Mouse (Mus musculus) splenic B cell, adult 2 months (primary cell): ENCODE results near the gene Khdc1a.
"Not testable (repeated sequence)": the region's sequence is repeated elsewhere in the genome, so short reads cannot be mapped to it uniquely, and the experiment has no call there.

Source experiments
- DNase-seq: peaks from one replicate; pipeline ENCODE4 v3.0.0-alpha.2; 2011; ENCODE audit warnings: low read depth, low spot score
- H3K27me3 ChIP-seq: 2 replicates; pipeline ENCODE4 v1.6.1; 2012; ENCODE audit warnings: mild to moderate bottlenecking, low read length, moderate library complexity, mixed read lengths; ENCODE audit not compliant: control insufficient read depth, poor library complexity, insufficient read depth, severe bottlenecking
- H3K36me3 ChIP-seq: 2 replicates; pipeline ENCODE4 v1.6.1; 2012; ENCODE audit warnings: mild to moderate bottlenecking, low read length, moderate library complexity, mixed read lengths; ENCODE audit not compliant: control insufficient read depth, poor library complexity, insufficient read depth, severe bottlenecking

The Khdc1a gene

GRCm38 (mm10) chr1:21349341-21349740, at the start of gene Khdc1a:
Khdc1a (plus strand) TSS chr1:21349641.
- DNase-seq = no peak
- H3K36me3 ChIP-seq = no peaks in the 10 kb centered on the region
- no peaks in the 10 kb centered on the region for H3K27me3 ChIP-seq

- Histone ChIP-seq H3K36me3 (no peaks in the 10 kb centered on the region), H3K27me3 (no peaks in the 10 kb centered on the region)
- DNase-seq = no peak
These were observed 49.6 kb upstream of the Khdc1a start for GRCm38 (mm10) chr1:21299826-21300225.

DNA sequence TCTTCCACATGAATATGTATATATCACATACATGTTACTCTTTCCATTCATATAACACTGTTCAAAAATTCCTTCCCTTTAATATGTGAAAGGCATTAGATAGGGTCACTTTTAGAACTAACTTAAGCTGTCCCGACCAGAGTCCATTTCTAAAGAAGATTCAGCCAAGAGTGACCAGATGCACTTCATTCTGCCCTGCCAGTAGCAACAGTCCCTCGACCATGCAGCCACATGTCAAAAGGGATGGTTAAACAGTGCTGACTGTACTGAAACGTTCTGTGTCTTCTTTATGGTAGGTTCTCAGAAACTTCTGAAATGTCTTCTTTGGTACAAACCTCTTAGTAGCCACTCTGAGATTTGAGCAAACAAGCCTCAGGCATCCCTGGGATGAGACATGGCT, 47.8 kb upstream of the Khdc1a start:
- DNase-seq = no peak
- no peaks in the 10 kb centered on the region for H3K36me3 ChIP-seq
- H3K27me3 ChIP-seq = no peaks in the 10 kb centered on the region

DNA sequence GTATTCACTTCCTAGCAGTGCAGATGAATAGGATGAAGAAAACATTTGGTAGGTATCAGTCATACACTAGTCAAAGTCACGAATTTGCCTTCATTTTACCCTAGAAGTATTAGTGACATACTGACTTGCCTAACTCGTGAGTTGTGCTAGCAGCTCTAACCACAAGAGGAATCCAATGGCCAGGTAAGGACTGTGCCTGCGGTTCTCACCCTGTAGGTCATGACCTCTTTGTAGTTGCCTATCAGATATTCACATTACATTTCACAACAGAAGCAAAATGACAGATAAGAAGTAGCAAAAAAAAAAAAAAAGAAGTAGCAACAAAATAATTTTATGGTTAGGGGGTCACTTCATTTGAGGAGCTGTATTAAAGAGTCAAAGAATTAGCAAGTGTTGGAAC, 45.3 kb upstream of the Khdc1a start:
- Histone ChIP-seq H3K36me3 (no peaks in the 10 kb centered on the region), H3K27me3 (no peaks in the 10 kb centered on the region)
- no peak for DNase-seq

- DNase-seq = no peak
- Histone ChIP-seq H3K27me3 (no peaks in the 10 kb centered on the region), H3K36me3 (no peaks in the 10 kb centered on the region)
These were observed 44.8 kb upstream of the Khdc1a start for GRCm38 (mm10) chr1:21304646-21305045.

GRCm38 (mm10) chr1:21305443-21305842, 44.0 kb upstream of the Khdc1a start:
- DNase-seq = no peak

DNA sequence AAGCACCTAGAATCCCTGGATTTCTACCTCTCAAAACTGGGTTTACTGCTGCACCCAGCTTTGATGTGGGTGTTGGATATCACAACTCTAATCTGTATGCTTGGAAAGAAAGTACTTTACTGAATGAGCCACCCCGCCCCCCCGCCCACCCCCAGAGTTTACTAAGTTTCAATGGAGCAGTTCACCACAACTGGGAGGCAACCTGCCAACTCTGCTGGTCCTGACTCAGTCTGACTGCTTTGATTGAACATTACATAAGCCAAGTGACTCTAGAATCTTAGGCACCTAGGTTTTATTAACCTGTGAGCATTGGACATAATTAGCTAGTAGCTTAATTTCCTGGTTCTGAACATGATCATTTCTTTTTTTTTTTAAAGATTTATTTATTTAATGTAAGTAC, 35.1 kb upstream of the Khdc1a start:
- no peak for DNase-seq
- no peaks in the 10 kb centered on the region for H3K27me3 ChIP-seq
- H3K36me3 ChIP-seq = no peaks in the 10 kb centered on the region

More at GRCm38 (mm10) chr1:21305443-21305842, 44.0 kb upstream of the Khdc1a start:
- Histone ChIP-seq H3K27me3 (no peaks in the 10 kb centered on the region), H3K36me3 (no peaks in the 10 kb centered on the region)

GRCm38 (mm10) chr1:21315756-21316155, 33.7 kb upstream of the Khdc1a start:
- Histone ChIP-seq H3K36me3 (no peaks in the 10 kb centered on the region), H3K27me3 (no peaks in the 10 kb centered on the region)
- DNase-seq = no peak

DNA sequence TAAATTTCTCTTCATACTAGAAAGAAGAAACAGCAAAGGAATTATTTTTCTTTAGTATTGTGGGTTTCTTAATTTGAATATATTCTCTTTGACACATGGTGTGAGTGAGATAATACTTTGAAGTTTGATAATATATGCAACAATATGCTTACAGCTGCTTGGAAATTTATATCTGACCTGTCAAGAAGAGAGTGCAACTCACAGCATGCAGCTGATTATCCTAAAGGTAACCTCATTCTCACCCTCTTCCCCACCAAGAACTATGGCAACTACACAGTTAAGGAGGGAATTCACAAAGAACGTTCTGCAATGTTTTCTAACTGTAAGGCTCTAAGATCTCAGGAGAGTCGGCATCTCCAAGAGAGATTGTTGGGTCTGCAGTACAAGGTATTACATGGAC, 33.1 kb upstream of the Khdc1a start:
- no peaks in the 10 kb centered on the region for H3K36me3 ChIP-seq
- DNase-seq = no peak
- no peaks in the 10 kb centered on the region for H3K27me3 ChIP-seq

GRCm38 (mm10) chr1:21318202-21318601, 31.2 kb upstream of the Khdc1a start:
- no peaks in the 10 kb centered on the region for H3K36me3 ChIP-seq
- DNase-seq = no peak
- H3K27me3 ChIP-seq = no peaks in the 10 kb centered on the region

DNA sequence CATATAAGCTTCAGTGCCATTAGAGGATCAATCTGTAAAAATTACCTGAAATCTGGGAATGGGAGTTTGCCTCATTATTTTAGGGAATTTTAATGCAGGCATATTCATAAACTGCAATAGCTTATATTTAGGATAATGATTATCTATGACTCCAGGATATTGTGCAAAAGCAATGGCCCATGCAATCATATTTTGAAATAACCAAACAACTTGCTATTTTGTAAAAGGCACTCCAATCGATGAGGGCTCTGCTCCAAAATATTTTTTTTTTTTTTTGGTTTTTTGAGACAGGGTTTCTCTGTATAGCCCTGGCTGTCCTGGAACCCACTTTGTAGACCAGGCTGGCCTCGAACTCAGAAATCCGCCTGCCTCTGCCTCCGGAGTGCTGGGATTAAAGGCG, 29.2 kb upstream of the Khdc1a start:
- DNase-seq, H3K27me3 ChIP-seq, H3K36me3 ChIP-seq: not testable (repeated sequence)

GRCm38 (mm10) chr1:21321656-21322055, 27.8 kb upstream of the Khdc1a start:
- no peak for DNase-seq
- no peaks in the 10 kb centered on the region for H3K36me3 ChIP-seq
- no peaks in the 10 kb centered on the region for H3K27me3 ChIP-seq

GRCm38 (mm10) chr1:21323996-21324574, 25.4 kb upstream of the Khdc1a start:
- DNase-seq = no peak

GRCm38 (mm10) chr1:21324633-21325032, 24.8 kb upstream of the Khdc1a start:
- Histone ChIP-seq H3K36me3 (no peaks in the 10 kb centered on the region), H3K27me3 (no peaks in the 10 kb centered on the region)
- no peak for DNase-seq

More at GRCm38 (mm10) chr1:21323996-21324574, 25.4 kb upstream of the Khdc1a start:
- Histone ChIP-seq H3K36me3 (no peaks in the 10 kb centered on the region), H3K27me3 (no peaks in the 10 kb centered on the region)

GRCm38 (mm10) chr1:21326733-21327132, 22.7 kb upstream of the Khdc1a start:
- H3K36me3 ChIP-seq = no peaks in the 10 kb centered on the region
- no peaks in the 10 kb centered on the region for H3K27me3 ChIP-seq
- no peak for DNase-seq

GRCm38 (mm10) chr1:21331161-21331560, 18.3 kb upstream of the Khdc1a start:
- DNase-seq = not testable (repeated sequence)

More at GRCm38 (mm10) chr1:21331161-21331560, 18.3 kb upstream of the Khdc1a start:
- not testable (repeated sequence) for H3K27me3 ChIP-seq, H3K36me3 ChIP-seq
